Mouse (Mus musculus) monocyte, adult 5-6 weeks (primary cell): ENCODE data around the gene Klhl1. TPM values are rescaled to one million over a fixed set of nuclear protein-coding genes. Genes with fewer than 3 reads are reported as not detected.
"Not testable (repeated sequence)": the region's sequence is repeated elsewhere in the genome, so short reads cannot be mapped to it uniquely, and the experiment has no call there.

Experiments used
- ATAC-seq: fragments of 153-309, 156-312 bp; replicated peaks from 2 replicates; pipeline ENCODE4 v1.8.0; 2017; ENCODE audit warnings: mild to moderate bottlenecking; ENCODE audit not compliant: low TSS enrichment, insufficient number of reproducible peaks, severe bottlenecking, poor library complexity, low FRiP score
- total RNA-seq: library from RNA; stranded (forward); fragments of 200-1000, 200-491, 200-594 nt; gene quantifications from 3 replicates; pipeline ENCODE4 v1.2.3, GENCODE M21; 2017

The Klhl1 gene
- total RNA-seq: not detected in 3 replicates

- ATAC-seq: no peak
Measured at GRCm38 (mm10) chr14:96518954-96519682, at the start of gene Klhl1. Klhl1 (minus strand) TSS chr14:96519102.

DNA sequence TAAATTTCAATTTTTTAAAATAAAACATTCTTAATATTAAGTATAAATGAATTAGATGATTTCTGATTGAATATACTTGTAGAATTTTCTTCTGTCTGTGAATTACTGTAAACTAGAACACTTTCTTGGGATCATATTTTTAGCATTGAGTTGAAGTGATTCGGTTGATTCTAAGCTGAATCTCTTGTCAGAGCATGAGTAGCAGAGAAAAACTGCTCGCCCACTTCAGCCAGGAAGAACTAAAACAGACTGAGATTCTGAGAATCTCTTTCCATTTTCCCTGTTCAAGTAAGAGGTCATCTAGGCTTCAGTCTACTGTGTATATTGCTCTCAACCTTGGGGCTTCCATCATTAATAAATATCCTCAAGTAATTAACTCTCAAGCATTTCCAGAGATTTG, 34.8 kb upstream of the Klhl1 start:
- ATAC-seq: no peak

GRCm38 (mm10) chr14:96518151-96518953, 550 bp downstream of the Klhl1 start:
- no peak for ATAC-seq

DNA sequence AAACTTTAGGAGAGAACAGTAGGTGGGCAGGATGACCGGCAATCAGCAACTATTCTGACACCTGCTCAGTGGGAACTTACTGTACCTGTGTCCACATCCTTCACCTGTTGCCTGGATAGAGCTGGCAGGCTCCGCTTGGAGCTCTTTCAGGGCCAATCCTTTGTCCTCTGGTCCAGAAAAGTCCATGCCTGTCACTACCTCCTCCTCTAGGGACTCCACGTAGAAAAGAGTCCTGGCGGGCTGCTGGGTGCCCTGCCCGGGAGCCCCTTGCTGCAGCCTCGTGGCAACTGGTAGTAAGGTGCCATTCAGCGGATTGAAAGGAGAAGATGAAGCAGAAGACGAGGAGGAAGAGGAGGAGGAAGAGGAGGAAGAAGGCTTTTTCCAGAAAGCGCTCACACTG, 1.2 kb downstream of the Klhl1 start:
- no peak for ATAC-seq

- ATAC-seq: no peak
Measured at GRCm38 (mm10) chr14:96499936-96500335, 19.0 kb downstream of the Klhl1 start.

DNA sequence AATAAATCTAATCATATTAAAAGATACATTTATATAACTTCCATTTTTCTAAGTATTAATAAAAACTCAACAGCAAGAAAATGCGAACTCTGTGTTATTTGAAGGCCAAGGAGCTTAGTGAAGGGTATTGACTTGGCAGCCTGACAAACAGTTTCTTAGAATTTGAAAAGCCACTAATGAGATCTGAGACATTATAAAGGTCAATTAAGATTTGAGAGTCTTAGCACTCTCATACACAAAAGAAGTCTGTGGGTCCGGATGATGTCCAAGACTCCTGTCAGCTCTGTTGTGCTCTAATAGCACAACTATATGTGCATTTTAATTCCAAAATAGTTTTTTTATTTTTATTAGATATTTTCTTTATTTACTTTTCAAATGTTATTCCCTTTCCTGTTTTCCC, 47.1 kb downstream of the Klhl1 start:
- no peak for ATAC-seq

DNA sequence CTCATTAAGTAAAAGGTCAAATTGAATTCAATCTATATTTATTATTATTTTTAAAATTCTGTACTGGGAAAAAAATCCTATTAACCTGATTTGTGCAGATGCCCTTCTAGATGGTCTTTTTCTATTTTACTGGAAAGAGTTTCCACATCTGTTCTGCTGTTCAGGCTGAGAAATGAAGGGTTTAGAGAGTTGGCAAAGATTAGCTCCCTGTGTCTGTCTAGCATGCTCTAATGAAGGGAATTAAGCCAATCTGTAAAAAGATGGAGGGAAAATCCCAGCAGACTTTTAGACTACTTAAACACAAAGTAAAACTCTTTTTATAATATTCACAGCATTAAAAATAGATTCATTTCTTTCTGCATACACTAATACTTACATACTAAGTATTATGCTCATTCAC, 47.6 kb downstream of the Klhl1 start:
- no peak for ATAC-seq

GRCm38 (mm10) chr14:96461756-96462155, 57.1 kb downstream of the Klhl1 start:
- ATAC-seq: no peak

GRCm38 (mm10) chr14:96392032-96392737, 126.7 kb downstream of the Klhl1 start:
- no peak for ATAC-seq

DNA sequence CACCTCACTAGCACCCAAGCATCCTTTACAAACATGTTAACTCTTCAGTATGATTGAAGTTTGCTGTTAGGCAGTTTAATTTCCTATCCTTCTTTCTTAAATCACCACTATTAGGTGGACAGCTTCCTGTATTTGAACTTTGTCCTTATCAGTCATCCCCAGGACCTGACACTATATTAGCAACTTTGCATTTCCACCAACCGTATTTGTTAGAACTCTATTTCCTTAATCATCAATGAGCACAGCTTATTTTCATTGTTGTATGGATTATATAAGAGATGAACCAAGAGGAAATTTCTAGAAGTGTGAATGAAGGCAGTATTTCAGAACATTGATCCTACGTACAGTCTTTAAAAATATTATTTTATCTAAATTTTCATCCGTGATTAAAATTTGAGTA, 156.2 kb downstream of the Klhl1 start:
- ATAC-seq: no peak

DNA sequence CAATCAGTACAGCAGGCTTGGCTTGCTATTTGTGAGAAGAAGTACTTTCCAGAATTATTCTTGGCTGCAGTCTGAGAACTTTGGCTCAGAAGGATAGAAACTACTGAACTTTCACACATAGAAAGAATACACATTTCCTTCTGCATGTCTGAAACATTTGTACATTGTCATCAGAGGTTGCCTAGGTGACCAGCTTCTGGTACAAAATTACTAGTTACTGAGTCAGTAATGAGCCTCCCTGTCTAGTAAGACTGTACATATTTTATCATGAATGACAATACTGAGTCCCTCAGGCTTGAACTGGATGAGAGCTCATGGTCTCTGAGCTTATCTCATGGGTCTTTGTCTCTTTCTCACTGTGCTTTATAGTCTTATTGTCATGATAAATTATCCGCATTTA, 170.7 kb downstream of the Klhl1 start:
- no peak for ATAC-seq

- no peak for ATAC-seq
Measured at GRCm38 (mm10) chr14:96331069-96331468, 187.8 kb downstream of the Klhl1 start.

DNA sequence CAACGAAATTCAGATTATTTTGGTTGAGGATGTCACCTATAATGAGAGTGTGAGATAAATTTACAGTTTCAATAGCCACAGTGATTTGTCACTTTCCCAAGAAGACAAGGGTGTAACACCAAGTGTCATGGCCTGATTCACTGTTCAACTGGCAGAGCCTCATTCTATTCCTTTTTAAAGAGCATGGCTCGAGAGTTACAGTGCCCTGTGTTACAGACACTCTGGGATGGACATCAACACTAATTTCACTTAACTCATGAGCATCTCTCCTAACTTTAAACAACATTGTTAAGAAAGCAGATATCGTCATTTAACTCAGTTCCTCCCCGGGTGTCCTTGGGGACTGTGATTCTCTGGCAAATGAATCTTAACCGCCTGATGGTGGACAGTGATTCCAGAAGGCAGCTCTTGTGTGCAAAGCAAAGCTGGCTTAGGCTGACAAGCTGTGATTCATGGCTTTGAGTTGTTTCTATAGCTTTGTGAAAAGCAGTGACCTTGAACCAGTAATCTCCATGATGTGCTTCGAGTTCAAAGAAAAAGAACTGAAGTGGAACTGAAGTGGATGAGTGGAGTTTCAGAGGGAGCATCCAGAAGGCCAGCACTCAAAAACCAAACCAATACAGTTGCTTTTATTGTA, 301.0 kb downstream of the Klhl1 start:
- no peak for ATAC-seq

- ATAC-seq: not testable (repeated sequence)
Measured at GRCm38 (mm10) chr14:96194795-96195194, 324.1 kb downstream of the Klhl1 start.

- ATAC-seq: no peak
Measured at GRCm38 (mm10) chr14:96174546-96174945, 344.4 kb downstream of the Klhl1 start.

DNA sequence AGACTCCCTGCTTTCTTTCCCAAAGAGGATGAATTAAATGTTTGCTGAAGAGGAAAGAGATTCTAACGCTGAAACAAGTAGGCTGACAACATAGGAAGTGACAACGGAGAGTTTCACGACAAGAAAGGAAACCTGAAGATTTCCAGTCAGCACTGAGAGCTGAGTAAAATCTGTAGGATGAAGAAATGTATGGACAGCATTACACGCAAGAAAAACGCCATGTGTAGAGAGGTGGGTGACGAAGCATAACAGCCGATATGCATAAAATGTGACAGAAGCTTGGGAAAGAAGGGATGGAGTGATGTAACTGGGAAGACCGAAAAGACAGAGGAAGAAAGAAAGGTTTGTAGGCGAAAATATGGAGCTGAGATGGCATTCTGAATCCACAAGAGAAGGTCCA, 375.8 kb downstream of the Klhl1 start:
- ATAC-seq: no peak

DNA sequence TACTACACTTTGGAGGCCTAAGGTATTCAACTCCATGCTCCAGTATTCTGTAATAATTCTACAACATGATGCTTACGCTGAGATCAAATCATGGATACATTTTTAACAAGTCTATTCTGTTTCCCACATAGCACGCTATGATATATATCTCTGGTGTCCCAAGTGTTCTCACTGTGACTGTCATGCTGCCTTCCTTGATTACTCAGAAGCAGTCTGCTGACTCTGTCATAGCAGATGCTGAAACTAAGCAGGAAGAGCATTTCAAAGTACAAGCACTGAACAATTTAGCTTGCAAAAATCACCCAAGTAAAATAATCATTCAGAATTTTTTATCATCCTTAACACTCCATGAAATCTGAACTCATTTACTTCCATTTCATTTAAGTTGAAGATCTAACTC, 378.7 kb downstream of the Klhl1 start:
- no peak for ATAC-seq

GRCm38 (mm10) chr14:96107396-96107795, 411.5 kb downstream of the Klhl1 start:
- no peak for ATAC-seq

DNA sequence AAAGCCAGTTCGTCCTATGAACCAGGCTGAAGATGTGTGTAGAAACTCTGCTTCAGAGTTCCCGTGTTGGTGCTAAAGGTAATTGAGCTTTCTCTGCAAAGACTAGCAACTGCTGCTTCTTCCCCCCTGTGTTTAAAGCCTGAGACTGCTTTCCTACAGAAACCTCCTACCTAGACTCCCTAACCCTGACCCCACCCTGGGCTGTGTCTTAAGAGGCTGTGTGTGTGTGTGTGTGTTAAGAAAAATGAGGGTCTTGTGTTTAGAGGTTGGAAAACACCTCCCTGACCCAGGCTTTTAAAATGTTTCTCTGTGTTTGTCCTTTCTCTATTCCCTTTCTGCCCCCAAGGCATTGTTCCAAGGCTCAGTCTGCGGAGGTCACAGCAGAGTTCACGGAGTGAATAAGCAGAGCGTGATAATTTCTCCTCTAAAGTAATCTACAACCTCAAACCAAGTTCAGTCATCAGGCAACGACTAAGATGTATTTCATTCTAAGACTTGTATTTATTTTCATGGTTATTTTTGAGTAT, 437.2 kb downstream of the Klhl1 start:
- ATAC-seq: no peak
